Mouse (Mus musculus): ENCODE data around the gene Trim56. TPM values are rescaled to one million over a fixed set of nuclear protein-coding genes. Genes with fewer than 3 reads are reported as not detected.

The Trim56 gene
- polyA plus RNA-seq, 1 experiment from 2014 or later = 13.4 TPM

GRCm38 (mm10) chr5:137075726-137076125, 40.3 kb downstream of the Trim56 start:
- Histone ChIP-seq H3K27ac (ENCODE audit: low read length) (peak overlapping the region; percentile 86), H3K36me3 (ENCODE audit: insufficient read depth, low read length) (no peaks in the 10 kb centered on the region), H3K4me3 (ENCODE audit: low read depth, low read length) (no peak overlapping the region), H3K9me3 (ENCODE audit: low read length) (no peaks in the 10 kb centered on the region), H3K4me1 (ENCODE audit: insufficient read depth, low read depth, low read length) (peaks cover 50% of the 10 kb centered on the region), H3K4me2 (replicated peaks; ENCODE audit: low read depth, low read length) (no peak overlapping the region), H3K9ac (replicated peaks; ENCODE audit: low read depth) (no peak overlapping the region), H3K27me3 (replicated peaks; ENCODE audit: insufficient read depth, low read length) (no peaks in the 10 kb centered on the region)
- no peak for ATAC-seq
- DNase-seq (ENCODE audit: low spot score) = no peak
- WGBS = 49% methylated on average over 6 of the region's 6 CpGs
- TF ChIP-seq EP300 (IDR thresholded peaks at IDR 0.05) (no peak), CTCF (IDR thresholded peaks at IDR 0.05) (no peak)

DNA sequence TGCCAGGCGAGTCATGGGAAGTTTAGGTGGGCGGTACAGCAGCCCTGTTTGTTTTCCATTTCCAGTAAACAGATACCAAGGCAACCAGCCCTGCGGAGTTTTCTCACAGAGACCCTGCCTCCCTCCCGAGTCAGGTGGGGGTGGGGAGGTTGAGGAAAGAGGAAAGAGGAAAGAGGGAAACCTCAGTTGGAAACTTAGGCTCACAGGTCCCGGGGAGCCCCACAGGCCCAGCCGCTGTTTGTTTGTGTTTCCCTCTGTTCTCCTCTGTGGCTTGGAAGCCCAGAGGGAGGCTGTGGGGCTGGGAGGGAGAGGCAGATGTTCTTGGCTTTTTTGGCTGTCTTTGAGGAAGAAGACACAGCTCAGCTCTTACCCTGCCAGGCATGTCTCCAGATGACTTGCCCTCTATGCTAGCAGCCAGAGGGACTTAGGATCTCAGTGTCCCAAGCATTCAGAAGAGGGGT, 41.8 kb downstream of the Trim56 start:
- Histone ChIP-seq H3K36me3 (ENCODE audit: insufficient read depth, low read length) (no peaks in the 10 kb centered on the region), H3K4me3 (ENCODE audit: low read depth, low read length) (no peak overlapping the region), H3K9ac (replicated peaks; ENCODE audit: low read depth) (no peak overlapping the region), H3K4me1 (ENCODE audit: insufficient read depth, low read depth, low read length) (peaks cover 50% of the 10 kb centered on the region), H3K27ac (ENCODE audit: low read length) (peak overlapping the region; percentile 70), H3K27me3 (replicated peaks; ENCODE audit: insufficient read depth, low read length) (no peaks in the 10 kb centered on the region), H3K9me3 (ENCODE audit: low read length) (no peaks in the 10 kb centered on the region), H3K4me2 (replicated peaks; ENCODE audit: low read depth, low read length) (no peak overlapping the region)
- 20% methylated on average over 6 of the region's 6 CpGs for WGBS
- DNase-seq (ENCODE audit: low spot score) (peak; percentile 63), ATAC-seq (peak; percentile 4)
- TF ChIP-seq CTCF (IDR thresholded peaks at IDR 0.05) (no peak), EP300 (IDR thresholded peaks at IDR 0.05) (no peak)

DNA sequence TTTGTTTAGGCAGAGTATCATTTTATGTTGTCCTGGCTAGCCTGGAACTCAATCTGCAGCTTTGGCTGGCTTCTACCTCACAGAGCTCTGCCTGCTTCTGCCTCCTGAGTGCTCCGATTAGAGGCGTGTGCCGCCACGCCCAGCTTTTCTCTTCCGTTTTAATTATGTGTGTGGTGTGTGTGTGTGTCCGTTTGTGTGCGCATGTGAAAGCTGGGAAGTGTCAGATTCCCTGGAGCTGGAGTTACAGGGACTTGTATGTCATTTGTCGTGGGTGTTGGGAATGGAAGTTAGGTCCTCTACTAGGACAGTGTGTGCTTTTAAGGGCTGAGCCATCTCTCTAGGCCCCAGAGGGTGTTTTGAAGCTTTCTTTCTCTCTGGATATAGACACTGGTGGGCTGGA, 42.9 kb downstream of the Trim56 start:
- TF ChIP-seq EP300 (IDR thresholded peaks at IDR 0.05) = no peak
- TF ChIP-seq CTCF (IDR thresholded peaks at IDR 0.05) = no peak
- Histone ChIP-seq H3K4me3 (ENCODE audit: low read depth, low read length) (no peak overlapping the region), H3K27me3 (replicated peaks; ENCODE audit: insufficient read depth, low read length) (no peaks in the 10 kb centered on the region), H3K4me2 (replicated peaks; ENCODE audit: low read depth, low read length) (no peak overlapping the region), H3K9me3 (ENCODE audit: low read length) (no peaks in the 10 kb centered on the region), H3K36me3 (ENCODE audit: insufficient read depth, low read length) (no peaks in the 10 kb centered on the region; the same call in 1 of the 2 replicates), H3K9ac (replicated peaks; ENCODE audit: low read depth) (no peak overlapping the region), H3K27ac (ENCODE audit: low read length) (peak overlapping the region; percentile 90), H3K4me1 (ENCODE audit: insufficient read depth, low read depth, low read length) (peaks cover 42% of the 10 kb centered on the region)
- DNase-seq (ENCODE audit: low spot score) (no peak), ATAC-seq (no peak)
- WGBS = 85% methylated on average over 8 of the region's 8 CpGs

GRCm38 (mm10) chr5:137072079-137072960, 43.7 kb downstream of the Trim56 start, which contains the start of gene Serpine1:
Gene Serpine1 (minus strand): TSS chr5:137072268.
- TF ChIP-seq CTCF (IDR thresholded peaks at IDR 0.05) (no peak), EP300 (IDR thresholded peaks at IDR 0.05) (peak; percentile 20; the same call in 1 of the 2 replicates)
- H3K36me3 ChIP-seq (ENCODE audit: insufficient read depth, low read length) = no peaks in the 10 kb centered on the region; the same call in 1 of the 2 replicates
- DNase-seq (ENCODE audit: low spot score) = peak; percentile 97
- WGBS = 5% methylated on average over 23 of the region's 23 CpGs
- H3K4me1 ChIP-seq (ENCODE audit: insufficient read depth, low read depth, low read length) = peaks cover 40% of the 10 kb centered on the region
- H3K27me3 ChIP-seq (replicated peaks; ENCODE audit: insufficient read depth, low read length) = no peaks in the 10 kb centered on the region
- H3K4me3 ChIP-seq (ENCODE audit: low read depth, low read length) = peak within 1 kb of the TSS; percentile 33
- peak within 1 kb of the TSS; percentile 27; the same call in 1 of the 2 replicates for H3K9ac ChIP-seq (replicated peaks; ENCODE audit: low read depth)
- ATAC-seq = peak; percentile 87
- H3K4me2 ChIP-seq (replicated peaks; ENCODE audit: low read depth, low read length) = peak within 1 kb of the TSS; percentile 56
- peak within 1 kb of the TSS; percentile 90 for H3K27ac ChIP-seq (ENCODE audit: low read length)
- H3K9me3 ChIP-seq (ENCODE audit: low read length) = no peaks in the 10 kb centered on the region

DNA sequence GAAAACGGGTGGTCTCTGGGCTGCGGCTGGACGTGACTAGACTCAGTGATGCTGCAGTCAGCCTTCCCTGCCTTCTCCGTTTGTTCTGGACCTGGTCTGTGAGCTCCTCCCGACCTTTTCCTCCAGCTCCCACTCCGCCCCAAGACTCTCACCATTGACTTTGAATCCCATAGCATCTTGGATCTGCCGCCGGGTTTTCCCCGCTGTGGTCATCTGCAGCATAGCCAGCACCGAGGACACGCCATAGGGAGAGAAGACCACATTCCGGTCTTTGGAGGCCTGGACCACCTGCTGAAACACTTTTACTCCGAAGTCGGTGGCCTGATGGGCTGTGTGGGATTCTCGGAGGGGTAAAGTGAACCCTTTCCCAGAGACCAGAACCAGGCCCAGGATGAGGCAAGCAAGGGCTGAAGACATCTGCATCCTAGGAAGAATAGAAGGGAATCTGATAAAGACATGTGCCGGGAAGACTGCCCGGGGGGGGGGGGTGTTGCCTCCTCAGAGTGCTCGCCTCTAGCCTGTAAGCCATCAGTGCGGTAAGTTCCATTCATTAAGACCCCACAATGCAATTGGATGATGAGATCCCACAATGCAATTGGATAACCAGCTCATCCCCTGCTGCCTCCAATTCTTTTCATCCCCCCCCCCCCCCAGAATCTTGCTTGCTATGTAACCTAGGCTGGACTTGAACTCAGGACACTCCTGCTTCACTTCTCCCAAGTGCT, 45.0 kb downstream of the Trim56 start:
- WGBS = 89% methylated on average over 18 of the region's 19 CpGs
- Histone ChIP-seq H3K9me3 (ENCODE audit: low read length) (no peaks in the 10 kb centered on the region), H3K4me1 (ENCODE audit: insufficient read depth, low read depth, low read length) (peaks cover 32% of the 10 kb centered on the region), H3K36me3 (ENCODE audit: insufficient read depth, low read length) (no peaks in the 10 kb centered on the region; the same call in 1 of the 2 replicates), H3K27me3 (replicated peaks; ENCODE audit: insufficient read depth, low read length) (no peaks in the 10 kb centered on the region), H3K27ac (ENCODE audit: low read length) (no peak overlapping the region), H3K9ac (replicated peaks; ENCODE audit: low read depth) (no peak overlapping the region), H3K4me3 (ENCODE audit: low read depth, low read length) (peak overlapping the region; percentile 33; the same call in 1 of the 2 replicates), H3K4me2 (replicated peaks; ENCODE audit: low read depth, low read length) (peak overlapping the region; percentile 56)
- no peak for ATAC-seq
- no peak for TF ChIP-seq CTCF (IDR thresholded peaks at IDR 0.05)
- no peak for TF ChIP-seq EP300 (IDR thresholded peaks at IDR 0.05)
- DNase-seq (ENCODE audit: low spot score) = no peak

- no peak for TF ChIP-seq CTCF (IDR thresholded peaks at IDR 0.05)
- TF ChIP-seq EP300 (IDR thresholded peaks at IDR 0.05) = no peak
- H3K27ac ChIP-seq (ENCODE audit: low read length) = no peak overlapping the region
- H3K4me1 ChIP-seq (ENCODE audit: insufficient read depth, low read depth, low read length) = peaks cover 10% of the 10 kb centered on the region; the same call in 1 of the 2 replicates
- no peaks in the 10 kb centered on the region for H3K9me3 ChIP-seq (ENCODE audit: low read length)
- WGBS = 69% methylated on average over 3 of the region's 4 CpGs
- H3K4me3 ChIP-seq (ENCODE audit: low read depth, low read length) = no peak overlapping the region
- ATAC-seq (no peak), DNase-seq (ENCODE audit: low spot score) (no peak)
- H3K36me3 ChIP-seq (ENCODE audit: insufficient read depth, low read length) = no peaks in the 10 kb centered on the region; the same call in 1 of the 2 replicates
- no peaks in the 10 kb centered on the region for H3K27me3 ChIP-seq (replicated peaks; ENCODE audit: insufficient read depth, low read length)
- H3K4me2 ChIP-seq (replicated peaks; ENCODE audit: low read depth, low read length) = no peak overlapping the region
- H3K9ac ChIP-seq (replicated peaks; ENCODE audit: low read depth) = no peak overlapping the region
These were observed 47.3 kb downstream of the Trim56 start for GRCm38 (mm10) chr5:137068711-137069110.

Measured in lung, postnatal 0 days (tissue).